Mouse (Mus musculus) thymus, adult 2 months (tissue): Measurements from ENCODE around the gene Fto.

ENCODE experiments used
- CTCF ChIP-seq: fragments of 200-500 bp; IDR thresholded peaks from 2 replicates; pipeline ENCODE4 v1.5.1; 2012; ENCODE audit warnings: mild to moderate bottlenecking, control low read depth, low read length, moderate library complexity, borderline replicate concordance; ENCODE audit not compliant: control insufficient read depth, poor library complexity, insufficient read depth; ENCODE audit errors: extremely low read depth
- POLR2A ChIP-seq: fragments of 200-500 bp; IDR thresholded peaks from 2 replicates; pipeline ENCODE4 v1.6.1; 2012; ENCODE audit warnings: mild to moderate bottlenecking, low read length, control low read depth, moderate library complexity; ENCODE audit not compliant: control insufficient read depth, poor library complexity, insufficient read depth; ENCODE audit errors: extremely low read depth

- TF ChIP-seq CTCF (no peak), POLR2A (no peak)
Measured at GRCm38 (mm10) chr8:91657381-91657780, 344.1 kb downstream of the Fto start.
